Mouse (Mus musculus) 3134 (cell line): ENCODE results near the gene Ckb.
A peak's percentile ranks its signal among the peaks of the same experiment; 100 is the strongest.
"Not testable (repeated sequence)": the region's sequence is repeated elsewhere in the genome, so short reads cannot be mapped to it uniquely, and the experiment has no call there.

Experiments
- DNase-seq: peaks from one replicate; pipeline ENCODE4 v3.0.0-alpha.2; 2011; ENCODE audit warnings: low spot score; ENCODE audit not compliant: insufficient read length; ENCODE audit errors: extremely low read depth

Ckb gene

GRCm38 (mm10) chr12:111672176-111672575 lies at the start of gene Ckb:
Ckb (minus strand) TSS chr12:111672338.
- DNase-seq: no peak

GRCm38 (mm10) chr12:111720222-111720621 lies 48.1 kb upstream of the Ckb start:
- no peak for DNase-seq

GRCm38 (mm10) chr12:111718656-111719055 lies 46.5 kb upstream of the Ckb start:
- DNase-seq: no peak

GRCm38 (mm10) chr12:111716505-111716904 lies 44.4 kb upstream of the Ckb start:
- no peak for DNase-seq

- DNase-seq: not testable (repeated sequence)
Measured at GRCm38 (mm10) chr12:111713880-111714279, 41.7 kb upstream of the Ckb start.

GRCm38 (mm10) chr12:111713004-111713651 lies 41.0 kb upstream of the Ckb start, which contains the start of the genes Bag5 and Apopt1:
Bag5 (minus strand) TSS chr12:111713257.
Apopt1 (plus strand) TSS chr12:111713261.
- peak; percentile 89 for DNase-seq

- DNase-seq: peak; percentile 33
Measured at GRCm38 (mm10) chr12:111712476-111712875, 40.3 kb upstream of the Ckb start.

- DNase-seq: no peak
Measured at GRCm38 (mm10) chr12:111710091-111710490, 38.0 kb upstream of the Ckb start.

- DNase-seq: no peak
Measured at GRCm38 (mm10) chr12:111708181-111708580, 36.0 kb upstream of the Ckb start.

GRCm38 (mm10) chr12:111705186-111705973 lies 33.2 kb upstream of the Ckb start:
- peak; percentile 36 for DNase-seq

GRCm38 (mm10) chr12:111704609-111705008 lies 32.5 kb upstream of the Ckb start:
- DNase-seq: peak; percentile 88

- no peak for DNase-seq
Measured at GRCm38 (mm10) chr12:111703301-111703700, 31.2 kb upstream of the Ckb start.

GRCm38 (mm10) chr12:111700920-111701458 lies 28.9 kb upstream of the Ckb start:
- DNase-seq: no peak

- no peak for DNase-seq
Measured at GRCm38 (mm10) chr12:111699542-111699941, 27.4 kb upstream of the Ckb start.

- peak; percentile 63 for DNase-seq
Measured at GRCm38 (mm10) chr12:111698346-111698913, 26.3 kb upstream of the Ckb start.

GRCm38 (mm10) chr12:111697708-111698107 lies 25.6 kb upstream of the Ckb start:
- peak; percentile 46 for DNase-seq

GRCm38 (mm10) chr12:111696239-111696638 lies 24.1 kb upstream of the Ckb start:
- peak; percentile 66 for DNase-seq

GRCm38 (mm10) chr12:111694880-111695804 lies 23.0 kb upstream of the Ckb start:
- DNase-seq: no peak

GRCm38 (mm10) chr12:111694271-111694781 lies 22.2 kb upstream of the Ckb start:
- no peak for DNase-seq
